Mouse (Mus musculus): ENCODE measurements around the gene Cdc42.
A peak's percentile ranks its signal among the peaks of the same experiment; 100 is the strongest.

Gene Cdc42

DNA sequence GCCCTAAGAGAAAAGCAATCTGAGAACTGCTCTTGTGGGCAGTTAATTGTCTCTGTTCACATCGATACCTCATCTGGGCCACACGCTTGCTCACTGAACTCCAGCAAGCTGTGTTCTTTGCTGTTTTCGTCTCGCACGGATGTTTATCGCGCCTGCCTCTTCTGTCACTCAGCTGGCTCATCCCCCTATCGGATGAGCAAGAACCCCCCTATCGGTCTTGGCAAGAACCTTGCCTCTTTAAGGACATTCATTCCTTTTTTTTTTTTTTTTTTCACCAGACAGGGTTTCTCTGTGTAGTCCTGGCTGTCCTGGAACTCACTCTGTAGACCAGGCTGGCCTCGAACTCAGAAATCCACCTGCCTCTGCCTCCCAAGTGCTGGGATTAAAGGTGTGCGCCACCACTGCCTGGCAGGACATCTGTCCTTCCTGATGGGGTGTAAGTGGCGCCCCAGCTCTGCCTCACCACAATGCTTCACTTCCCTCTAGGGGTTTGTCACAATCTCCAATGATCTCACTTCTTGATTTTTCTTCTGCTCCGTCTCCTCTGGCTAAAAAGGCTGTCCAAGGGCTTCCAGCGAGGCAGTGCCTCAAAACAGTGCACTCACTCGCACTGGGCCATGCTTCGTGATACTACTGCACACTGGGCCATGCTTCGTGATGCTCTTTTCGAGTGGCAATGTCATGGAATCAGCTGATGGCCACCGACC is 8.0 kb upstream of the Cdc42 start:
- TF ChIP-seq POU5F1 (IDR thresholded peaks at IDR 0.05; ENCODE audit: borderline replicate concordance, low read length) = no peak
- no peak for TF ChIP-seq CTCF (conservative IDR thresholded peaks at IDR 0.05; ENCODE audit: low read length)
- TF ChIP-seq NANOG (IDR thresholded peaks at IDR 0.05; ENCODE audit: borderline replicate concordance, low read length) = no peak
- H3K9me3 ChIP-seq (ENCODE audit: low read length) = no peaks in the 10 kb centered on the region
- no peaks in the 10 kb centered on the region for H3K36me3 ChIP-seq (ENCODE audit: insufficient read depth, low read length)
- no peak overlapping the region for H3K4me3 ChIP-seq (replicated peaks; ENCODE audit: low read length)
- peaks cover 37% of the 10 kb centered on the region for H3K4me1 ChIP-seq (replicated peaks; ENCODE audit: low read depth, low read length)
- peaks cover 20% of the 10 kb centered on the region for H3K27me3 ChIP-seq (ENCODE audit: insufficient read depth, low read length)

DNA sequence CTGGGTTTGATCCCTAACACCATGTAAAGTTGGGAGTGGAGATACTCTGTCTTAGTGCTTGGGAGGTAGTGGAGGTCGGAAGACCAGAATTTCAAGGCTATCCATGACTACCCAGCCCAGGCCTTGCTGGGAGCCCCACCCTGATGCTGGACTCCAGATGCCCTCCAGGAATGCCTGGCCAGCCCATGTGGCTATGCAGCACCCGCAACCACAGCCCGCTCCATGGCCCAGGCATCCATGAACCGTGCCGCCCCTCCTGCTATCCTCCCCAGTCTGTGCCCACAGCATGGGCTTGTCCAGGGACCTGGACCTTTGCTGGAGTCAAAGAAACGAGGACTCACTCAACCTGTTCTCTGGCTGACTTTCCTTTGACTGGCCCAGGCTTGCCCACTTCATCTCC is 7.3 kb upstream of the Cdc42 start:
- no peaks in the 10 kb centered on the region for H3K36me3 ChIP-seq (ENCODE audit: insufficient read depth, low read length)
- H3K4me1 ChIP-seq (replicated peaks; ENCODE audit: low read depth, low read length) = peaks cover 33% of the 10 kb centered on the region
- H3K27me3 ChIP-seq (ENCODE audit: insufficient read depth, low read length) = peaks cover 16% of the 10 kb centered on the region
- TF ChIP-seq NANOG (IDR thresholded peaks at IDR 0.05; ENCODE audit: borderline replicate concordance, low read length) = no peak
- TF ChIP-seq CTCF (conservative IDR thresholded peaks at IDR 0.05; ENCODE audit: low read length) = no peak
- no peak for TF ChIP-seq POU5F1 (IDR thresholded peaks at IDR 0.05; ENCODE audit: borderline replicate concordance, low read length)
- no peak overlapping the region for H3K4me3 ChIP-seq (replicated peaks; ENCODE audit: low read length)
- no peaks in the 10 kb centered on the region for H3K9me3 ChIP-seq (ENCODE audit: low read length)

DNA sequence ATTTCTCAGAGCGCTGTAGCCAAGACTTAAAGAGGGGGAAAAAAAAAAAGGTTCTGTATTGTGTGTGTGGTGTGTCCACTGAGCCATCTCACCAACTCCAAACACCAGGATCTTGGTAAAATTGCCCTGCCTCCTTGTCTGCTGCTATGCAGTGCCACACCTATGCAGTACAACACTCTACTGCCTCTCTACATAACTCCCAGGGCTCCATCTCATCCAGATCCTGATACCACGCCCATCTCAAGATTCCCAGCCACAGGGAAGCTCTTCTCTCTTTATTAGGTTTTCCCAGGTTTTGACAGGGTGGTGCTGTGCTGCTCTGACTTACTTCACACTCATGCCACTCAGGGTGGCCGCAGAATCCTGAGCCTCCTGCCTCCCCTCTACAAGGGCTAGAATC is 3.5 kb upstream of the Cdc42 start:
- no peak overlapping the region for H3K4me3 ChIP-seq (replicated peaks; ENCODE audit: low read length)
- H3K9me3 ChIP-seq (ENCODE audit: low read length) = no peaks in the 10 kb centered on the region
- no peak for TF ChIP-seq CTCF (conservative IDR thresholded peaks at IDR 0.05; ENCODE audit: low read length)
- no peak for TF ChIP-seq NANOG (IDR thresholded peaks at IDR 0.05; ENCODE audit: borderline replicate concordance, low read length)
- no peak for TF ChIP-seq POU5F1 (IDR thresholded peaks at IDR 0.05; ENCODE audit: borderline replicate concordance, low read length)
- H3K27me3 ChIP-seq (ENCODE audit: insufficient read depth, low read length) = peaks cover 8% of the 10 kb centered on the region; the same call in 1 of the 2 replicates
- peaks cover 43% of the 10 kb centered on the region for H3K4me1 ChIP-seq (replicated peaks; ENCODE audit: low read depth, low read length)
- no peaks in the 10 kb centered on the region for H3K36me3 ChIP-seq (ENCODE audit: insufficient read depth, low read length)

DNA sequence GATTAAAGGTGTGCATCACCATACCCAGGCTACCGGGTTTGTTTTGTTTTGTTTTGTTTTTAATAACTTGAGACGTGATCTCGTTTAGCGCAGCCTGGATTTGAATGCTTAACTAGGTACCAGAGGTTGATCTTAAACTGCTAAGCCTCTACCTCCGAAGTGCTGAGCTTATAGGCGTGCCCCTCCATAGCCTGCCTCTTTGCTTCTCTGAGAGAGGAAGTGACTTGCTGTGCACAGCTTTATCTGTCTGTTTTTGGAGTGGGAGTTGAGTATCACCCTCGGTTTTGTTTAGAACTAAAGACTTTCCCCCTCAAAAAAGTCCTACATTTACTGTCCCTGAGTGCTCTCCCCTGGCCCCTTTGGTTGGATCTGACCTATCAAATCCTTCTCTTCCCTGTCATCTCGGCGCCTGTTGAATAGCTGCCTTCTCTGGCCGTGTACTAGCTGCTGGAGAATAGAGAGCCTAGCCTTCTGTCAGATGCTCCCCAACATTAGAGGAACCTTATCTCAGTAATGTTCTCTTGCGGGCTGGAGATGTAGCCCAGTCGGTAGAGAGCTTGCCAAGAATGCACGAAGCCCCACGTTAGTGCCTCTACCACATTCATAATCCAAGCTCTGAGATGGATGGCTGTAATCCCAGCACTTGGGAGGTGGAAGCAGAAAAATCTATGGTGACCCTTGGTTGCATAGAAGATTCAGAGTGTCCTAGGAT is 927 bp upstream of the Cdc42 start:
- Histone ChIP-seq H3K27me3 (ENCODE audit: insufficient read depth, low read length) (peaks cover 6% of the 10 kb centered on the region; the same call in 1 of the 2 replicates), H3K36me3 (ENCODE audit: insufficient read depth, low read length) (0 out of 2 replicates have a peak, but pooled peaks cover 3% of the 10 kb centered on the region), H3K9me3 (ENCODE audit: low read length) (no peaks in the 10 kb centered on the region), H3K4me1 (replicated peaks; ENCODE audit: low read depth, low read length) (peaks cover 58% of the 10 kb centered on the region), H3K4me3 (replicated peaks; ENCODE audit: low read length) (peak overlapping the region; percentile 88; the same call in 1 of the 2 replicates)
- TF ChIP-seq NANOG (IDR thresholded peaks at IDR 0.05; ENCODE audit: borderline replicate concordance, low read length) (no peak), CTCF (conservative IDR thresholded peaks at IDR 0.05; ENCODE audit: low read length) (no peak), POU5F1 (IDR thresholded peaks at IDR 0.05; ENCODE audit: borderline replicate concordance, low read length) (no peak)

DNA sequence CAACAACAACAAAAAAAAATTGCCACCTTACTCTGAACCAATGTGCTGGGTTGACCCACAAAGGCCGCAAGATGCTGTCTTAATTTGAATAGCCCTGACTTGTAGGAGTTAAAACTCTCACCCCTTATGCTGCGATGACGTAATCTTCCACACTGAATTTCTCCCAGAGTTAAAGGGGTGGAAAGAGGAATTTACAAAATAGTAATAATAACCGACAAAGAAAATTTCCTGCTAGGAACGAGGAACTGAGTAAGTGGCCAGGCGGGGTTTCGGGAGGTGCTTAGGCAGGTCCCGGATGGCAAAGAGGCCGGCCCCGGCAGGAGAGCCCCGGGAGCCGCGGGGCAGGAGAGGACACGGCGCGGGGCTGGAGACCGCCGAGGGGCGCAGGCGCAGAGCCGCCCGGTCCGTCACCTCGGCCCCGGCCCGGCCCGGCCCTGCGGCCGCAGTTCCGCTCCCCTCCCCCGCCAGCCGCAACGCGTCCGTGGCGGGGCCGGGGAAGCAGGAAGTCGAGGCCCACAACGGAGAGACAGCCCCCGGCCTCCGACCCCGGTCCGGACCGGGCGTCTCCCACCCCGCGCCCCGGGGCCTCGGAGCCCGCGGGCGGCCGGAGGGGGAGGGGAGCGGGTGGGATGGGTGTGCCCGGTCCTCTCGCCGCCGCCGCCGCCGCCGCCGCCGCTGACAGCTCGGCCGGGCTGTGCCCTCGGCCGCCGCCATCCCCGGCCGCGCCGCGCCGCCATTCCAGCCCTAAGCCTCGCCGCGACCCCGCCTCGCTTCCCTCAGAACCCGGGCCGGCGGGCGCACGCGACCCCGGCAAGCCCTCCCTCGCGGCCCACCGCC is 628 bp downstream of the Cdc42 start:
- Histone ChIP-seq H3K27me3 (ENCODE audit: insufficient read depth, low read length) (0 out of 2 replicates have a peak, but pooled peaks cover 2% of the 10 kb centered on the region), H3K36me3 (ENCODE audit: insufficient read depth, low read length) (0 out of 2 replicates have a peak, but pooled peaks cover 7% of the 10 kb centered on the region), H3K9me3 (ENCODE audit: low read length) (no peaks in the 10 kb centered on the region), H3K4me1 (replicated peaks; ENCODE audit: low read depth, low read length) (peaks cover 73% of the 10 kb centered on the region), H3K4me3 (replicated peaks; ENCODE audit: low read length) (peak overlapping the region; percentile 88)
- no peak for TF ChIP-seq CTCF (conservative IDR thresholded peaks at IDR 0.05; ENCODE audit: low read length)
- no peak for TF ChIP-seq POU5F1 (IDR thresholded peaks at IDR 0.05; ENCODE audit: borderline replicate concordance, low read length)
- no peak for TF ChIP-seq NANOG (IDR thresholded peaks at IDR 0.05; ENCODE audit: borderline replicate concordance, low read length)

DNA sequence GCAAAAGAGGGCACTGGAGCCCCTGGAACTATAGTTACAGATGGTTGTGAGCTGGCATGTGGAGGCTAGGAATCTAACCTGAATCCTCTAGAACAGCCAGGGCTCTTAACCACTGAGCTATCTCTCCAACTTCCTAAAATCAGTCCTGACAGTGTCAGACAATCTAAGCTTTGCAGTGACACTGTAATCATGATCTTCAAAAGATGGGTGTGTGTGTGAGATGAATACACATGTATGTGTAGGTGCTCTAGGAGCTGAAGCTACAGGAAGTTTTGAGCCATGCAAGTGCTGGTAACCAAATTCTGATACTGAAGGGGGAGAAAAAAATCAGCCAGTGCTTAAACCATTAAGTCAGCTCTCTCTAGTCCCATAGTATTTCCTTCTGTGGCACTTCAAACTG is 6.9 kb downstream of the Cdc42 start:
- no peaks in the 10 kb centered on the region for H3K9me3 ChIP-seq (ENCODE audit: low read length)
- H3K36me3 ChIP-seq (ENCODE audit: insufficient read depth, low read length) = peaks cover 35% of the 10 kb centered on the region
- H3K4me1 ChIP-seq (replicated peaks; ENCODE audit: low read depth, low read length) = peaks cover 53% of the 10 kb centered on the region
- no peaks in the 10 kb centered on the region for H3K27me3 ChIP-seq (ENCODE audit: insufficient read depth, low read length)
- H3K4me3 ChIP-seq (replicated peaks; ENCODE audit: low read length) = no peak overlapping the region
- TF ChIP-seq NANOG (IDR thresholded peaks at IDR 0.05; ENCODE audit: borderline replicate concordance, low read length) (no peak), POU5F1 (IDR thresholded peaks at IDR 0.05; ENCODE audit: borderline replicate concordance, low read length) (no peak), CTCF (conservative IDR thresholded peaks at IDR 0.05; ENCODE audit: low read length) (no peak)

DNA sequence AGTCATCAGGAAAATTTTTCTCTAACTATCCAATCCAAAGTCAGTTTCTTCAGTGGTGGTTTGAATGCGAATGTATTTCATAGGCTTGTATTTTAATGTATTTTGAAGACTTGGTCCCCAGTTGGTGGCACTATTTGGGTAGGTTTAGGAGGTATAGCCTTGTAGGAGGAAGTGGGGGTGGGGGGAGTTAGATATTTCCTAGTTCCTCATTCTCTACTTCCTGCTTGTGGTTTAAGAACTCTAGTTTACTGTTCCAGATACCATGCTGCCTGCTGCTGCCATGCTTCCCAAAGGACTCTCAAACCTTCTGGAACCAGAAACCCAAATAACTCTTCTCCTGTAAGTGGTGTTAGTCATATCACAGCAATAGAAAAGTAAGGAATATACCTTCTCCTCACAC is 11.7 kb downstream of the Cdc42 start:
- Histone ChIP-seq H3K4me3 (replicated peaks; ENCODE audit: low read length) (no peak overlapping the region), H3K36me3 (ENCODE audit: insufficient read depth, low read length) (peaks cover 47% of the 10 kb centered on the region), H3K27me3 (ENCODE audit: insufficient read depth, low read length) (no peaks in the 10 kb centered on the region), H3K9me3 (ENCODE audit: low read length) (no peaks in the 10 kb centered on the region), H3K4me1 (replicated peaks; ENCODE audit: low read depth, low read length) (peaks cover 16% of the 10 kb centered on the region; the same call in 1 of the 2 replicates)
- no peak for TF ChIP-seq CTCF (conservative IDR thresholded peaks at IDR 0.05; ENCODE audit: low read length)
- no peak for TF ChIP-seq NANOG (IDR thresholded peaks at IDR 0.05; ENCODE audit: borderline replicate concordance, low read length)
- TF ChIP-seq POU5F1 (IDR thresholded peaks at IDR 0.05; ENCODE audit: borderline replicate concordance, low read length) = no peak

DNA sequence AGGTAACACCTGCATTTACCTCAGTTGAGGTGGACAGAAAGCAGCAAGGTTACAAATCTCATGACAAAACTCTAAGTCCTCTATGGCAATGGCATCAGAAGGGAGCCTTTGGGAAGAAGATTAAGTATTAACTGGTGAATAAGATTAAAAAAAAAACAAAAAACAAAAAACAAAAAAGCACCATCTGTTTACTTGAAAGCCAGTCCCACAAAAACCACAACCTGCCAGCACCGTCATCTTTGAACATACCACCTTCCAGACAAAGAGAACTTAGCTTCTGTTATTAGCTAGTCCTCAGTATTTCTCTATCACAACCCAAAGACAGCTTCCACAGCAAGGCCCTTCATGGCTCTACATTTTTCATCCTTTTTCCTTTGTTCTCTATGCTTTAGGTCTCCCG is 12.4 kb downstream of the Cdc42 start:
- Histone ChIP-seq H3K4me3 (replicated peaks; ENCODE audit: low read length) (no peak overlapping the region), H3K27me3 (ENCODE audit: insufficient read depth, low read length) (no peaks in the 10 kb centered on the region), H3K4me1 (replicated peaks; ENCODE audit: low read depth, low read length) (peaks cover 23% of the 10 kb centered on the region; the same call in 1 of the 2 replicates), H3K36me3 (ENCODE audit: insufficient read depth, low read length) (peaks cover 47% of the 10 kb centered on the region), H3K9me3 (ENCODE audit: low read length) (no peaks in the 10 kb centered on the region)
- TF ChIP-seq NANOG (IDR thresholded peaks at IDR 0.05; ENCODE audit: borderline replicate concordance, low read length) (no peak), CTCF (conservative IDR thresholded peaks at IDR 0.05; ENCODE audit: low read length) (no peak), POU5F1 (IDR thresholded peaks at IDR 0.05; ENCODE audit: borderline replicate concordance, low read length) (no peak)
